Mouse (Mus musculus): ENCODE data around the gene Bnc2. TPM values are rescaled to one million over a fixed set of nuclear protein-coding genes. Genes with fewer than 3 reads are reported as not detected.

Gene Bnc2
- total RNA-seq, 2 experiments from 2014 or later = 0.76 to 1.0 TPM

GRCm38 (mm10) chr4:84633991-84634390, 41.1 kb downstream of the Bnc2 start:
- DNase-seq (ENCODE audit: low spot score in 2 of 2) = no peak

GRCm38 (mm10) chr4:84632832-84633789, 42.0 kb downstream of the Bnc2 start:
- no peak for DNase-seq (ENCODE audit: low spot score in 2 of 2)

GRCm38 (mm10) chr4:84627616-84628015, 47.5 kb downstream of the Bnc2 start:
- no peak for DNase-seq (ENCODE audit: low spot score in 2 of 2)

- DNase-seq (ENCODE audit: low spot score in 2 of 2) = no peak
Observed at GRCm38 (mm10) chr4:84623312-84623711, 51.8 kb downstream of the Bnc2 start.

GRCm38 (mm10) chr4:84621785-84622184, 53.3 kb downstream of the Bnc2 start:
- DNase-seq (ENCODE audit: low spot score in 2 of 2) = no peak

- DNase-seq (ENCODE audit: low spot score in 2 of 2) = no peak
Observed at GRCm38 (mm10) chr4:84609861-84610260, 65.2 kb downstream of the Bnc2 start.

- no peak for DNase-seq (ENCODE audit: low spot score in 2 of 2)
Observed at GRCm38 (mm10) chr4:84604461-84604860, 70.6 kb downstream of the Bnc2 start.

- DNase-seq (ENCODE audit: low spot score in 2 of 2) = no peak
Observed at GRCm38 (mm10) chr4:84580260-84580952, 94.7 kb downstream of the Bnc2 start.

- no peak for DNase-seq (ENCODE audit: low spot score in 2 of 2)
Observed at GRCm38 (mm10) chr4:84578296-84578695, 96.8 kb downstream of the Bnc2 start.

- DNase-seq (ENCODE audit: low spot score in 2 of 2) = no peak
Observed at GRCm38 (mm10) chr4:84566123-84566522, 109.0 kb downstream of the Bnc2 start.

- peak; percentile 14 to 16 for DNase-seq (ENCODE audit: low spot score in 2 of 2)
Observed at GRCm38 (mm10) chr4:84545204-84545871, 129.7 kb downstream of the Bnc2 start.

GRCm38 (mm10) chr4:84544646-84545045, 130.4 kb downstream of the Bnc2 start:
- DNase-seq (ENCODE audit: low spot score in 2 of 2) = no peak

- no peak for DNase-seq (ENCODE audit: low spot score in 2 of 2)
Observed at GRCm38 (mm10) chr4:84540531-84540930, 134.5 kb downstream of the Bnc2 start.

GRCm38 (mm10) chr4:84539396-84539795, 135.7 kb downstream of the Bnc2 start:
- no peak for DNase-seq (ENCODE audit: low spot score in 2 of 2)

GRCm38 (mm10) chr4:84528886-84529789, 145.9 kb downstream of the Bnc2 start:
- DNase-seq (ENCODE audit: low spot score in 2 of 2) = no peak

- no peak for DNase-seq (ENCODE audit: low spot score in 2 of 2)
Observed at GRCm38 (mm10) chr4:84528358-84528757, 146.7 kb downstream of the Bnc2 start.

- no peak for DNase-seq (ENCODE audit: low spot score in 2 of 2)
Observed at GRCm38 (mm10) chr4:84527066-84527933, 147.8 kb downstream of the Bnc2 start.

- no peak for DNase-seq (ENCODE audit: low spot score in 2 of 2)
Observed at GRCm38 (mm10) chr4:84523651-84524221, 151.3 kb downstream of the Bnc2 start.

GRCm38 (mm10) chr4:84523211-84523610, 151.9 kb downstream of the Bnc2 start:
- no peak for DNase-seq (ENCODE audit: low spot score in 2 of 2)
